Mouse (Mus musculus) layer of hippocampus, adult 2 months (tissue): ENCODE data around the gene Brwd1. TPM values are rescaled to one million over a fixed set of nuclear protein-coding genes. Genes with fewer than 3 reads are reported as not detected.
A peak's percentile ranks its signal among the peaks of the same experiment; 100 is the strongest.
"Not testable (repeated sequence)": the region's sequence is repeated elsewhere in the genome, so short reads cannot be mapped to it uniquely, and the experiment has no call there.

Experiments
- DNase-seq, 2 experiments: peaks; one replicate each; pipeline ENCODE4 v3.0.0; 2022; ENCODE audit warnings: low spot score in 2 of 2
- H3K27ac ChIP-seq: fragments of 200-600 bp; 2 replicates; pipeline ENCODE4 v1.8.1; 2022
- H3K4me3 ChIP-seq: fragments of 200-600 bp; 2 replicates; pipeline ENCODE4 v1.8.1; 2022; ENCODE audit warnings: mild to moderate bottlenecking
- CTCF ChIP-seq: fragments of 200-600 bp; conservative IDR thresholded peaks from 2 replicates; pipeline ENCODE4 v1.8.1; 2022; ENCODE audit warnings: antibody characterized with exemption, mild to moderate bottlenecking, moderate library complexity
- total RNA-seq, 2 experiments: library from RNA; stranded (reverse); gene quantifications; 2 replicates each; pipeline ENCODE4 v1.2.3; 2021

Brwd1 gene
- total RNA-seq, 2 experiments from 2014 or later, result 141 to 150 TPM

DNA sequence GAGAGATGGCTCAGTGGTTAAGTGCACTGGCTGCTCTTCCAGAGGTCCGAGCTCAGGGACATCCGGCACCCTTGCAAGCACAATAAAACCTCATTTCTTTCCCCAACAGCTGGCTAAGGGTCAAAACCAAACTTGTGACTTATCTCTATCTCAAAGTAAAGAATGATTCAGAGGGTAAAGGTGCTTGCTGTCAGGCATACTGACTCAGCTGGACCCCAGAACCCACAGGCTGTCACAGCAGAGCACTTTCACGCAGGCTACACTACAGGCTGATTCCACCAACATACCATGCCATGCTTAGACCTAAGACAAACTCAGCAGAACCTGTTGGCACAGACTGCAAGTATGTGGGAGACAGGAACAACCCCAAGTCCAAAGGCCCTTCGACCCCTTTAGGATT, 41.6 kb downstream of the Brwd1 start:
- no peak for DNase-seq
- Histone ChIP-seq H3K27ac (no peak overlapping the region), H3K4me3 (no peak overlapping the region)
- TF ChIP-seq CTCF, result no peak

DNA sequence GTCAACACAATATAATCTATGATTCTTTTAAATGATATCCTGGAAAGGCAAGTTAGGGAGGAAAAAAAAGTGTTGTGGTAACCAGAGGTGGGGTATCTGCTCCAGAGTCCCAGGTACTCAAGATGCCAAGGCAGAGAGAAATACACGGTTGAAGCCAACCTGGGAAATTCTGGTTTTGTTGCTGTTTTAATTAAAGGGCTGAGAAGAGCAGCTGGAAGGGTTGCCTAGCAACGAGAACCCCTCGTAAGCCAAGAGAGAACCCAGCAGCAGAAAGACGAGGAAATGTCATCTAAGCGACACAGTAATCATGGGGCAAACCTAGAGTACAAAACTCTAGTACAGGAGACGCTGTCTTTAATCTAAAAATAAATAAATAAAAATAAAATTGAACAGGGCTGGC, 42.8 kb downstream of the Brwd1 start:
- DNase-seq, result no peak
- Histone ChIP-seq H3K27ac (no peak overlapping the region), H3K4me3 (no peak overlapping the region)
- TF ChIP-seq CTCF, result no peak

DNA sequence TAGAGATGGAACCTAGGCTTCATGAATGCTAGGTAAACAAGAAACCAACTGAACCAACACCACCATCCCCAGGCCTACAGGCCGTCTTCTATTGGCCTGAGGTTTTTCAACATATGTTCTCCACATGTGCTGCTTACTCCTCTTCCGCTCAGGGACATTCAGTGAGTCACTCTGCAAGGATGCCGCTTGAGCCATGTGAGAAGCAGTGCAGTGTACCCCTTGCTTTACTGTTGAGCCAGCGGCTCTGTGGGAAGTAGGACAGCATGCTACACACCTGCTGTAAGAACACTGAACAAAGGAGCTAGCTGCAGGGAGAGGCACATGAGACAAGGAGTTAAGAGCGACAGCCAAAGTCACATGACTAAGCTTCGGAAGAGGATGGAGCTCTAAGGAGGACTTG, 47.9 kb downstream of the Brwd1 start:
- peak in 1 of 2 experiments; percentile 2 for DNase-seq
- H3K4me3 ChIP-seq, result no peak overlapping the region
- 0 out of 2 replicates have a peak overlapping the region, but pooled peaks have one; percentile 23 for H3K27ac ChIP-seq
- TF ChIP-seq CTCF, result no peak

DNA sequence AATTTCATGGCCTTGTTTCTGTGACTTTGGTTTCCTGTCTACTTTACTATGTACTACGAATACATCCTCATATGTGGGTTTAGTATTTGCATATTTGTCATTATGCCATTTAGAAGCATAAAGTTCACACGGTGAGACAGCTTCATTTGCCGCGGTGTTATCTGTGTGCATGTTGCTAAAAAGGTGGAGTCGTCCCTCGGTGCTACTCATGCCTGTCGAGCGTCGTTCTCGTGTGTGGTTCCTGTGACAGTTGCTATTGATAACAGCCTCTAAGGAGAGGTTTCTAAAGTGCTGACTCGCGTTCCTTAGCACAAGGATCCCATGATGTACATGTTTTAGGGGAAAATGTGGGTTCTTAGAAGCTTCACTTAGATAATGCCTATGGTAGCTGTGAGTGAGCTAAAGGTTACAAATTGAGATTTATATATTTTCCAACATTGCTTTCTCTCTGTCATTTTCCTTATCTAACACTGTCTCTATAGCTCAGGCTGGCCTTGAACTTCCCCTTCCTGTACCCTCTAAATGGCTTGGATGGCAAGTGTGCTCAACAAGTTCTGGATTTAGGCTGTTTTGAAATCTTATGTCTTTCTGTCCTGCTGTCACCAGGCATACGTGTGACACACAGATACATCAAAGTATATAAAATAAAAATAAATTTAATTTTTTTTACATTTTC, 49.8 kb downstream of the Brwd1 start:
- Histone ChIP-seq H3K4me3 (no peak overlapping the region), H3K27ac (no peak overlapping the region)
- no peak for TF ChIP-seq CTCF
- DNase-seq, result no peak

DNA sequence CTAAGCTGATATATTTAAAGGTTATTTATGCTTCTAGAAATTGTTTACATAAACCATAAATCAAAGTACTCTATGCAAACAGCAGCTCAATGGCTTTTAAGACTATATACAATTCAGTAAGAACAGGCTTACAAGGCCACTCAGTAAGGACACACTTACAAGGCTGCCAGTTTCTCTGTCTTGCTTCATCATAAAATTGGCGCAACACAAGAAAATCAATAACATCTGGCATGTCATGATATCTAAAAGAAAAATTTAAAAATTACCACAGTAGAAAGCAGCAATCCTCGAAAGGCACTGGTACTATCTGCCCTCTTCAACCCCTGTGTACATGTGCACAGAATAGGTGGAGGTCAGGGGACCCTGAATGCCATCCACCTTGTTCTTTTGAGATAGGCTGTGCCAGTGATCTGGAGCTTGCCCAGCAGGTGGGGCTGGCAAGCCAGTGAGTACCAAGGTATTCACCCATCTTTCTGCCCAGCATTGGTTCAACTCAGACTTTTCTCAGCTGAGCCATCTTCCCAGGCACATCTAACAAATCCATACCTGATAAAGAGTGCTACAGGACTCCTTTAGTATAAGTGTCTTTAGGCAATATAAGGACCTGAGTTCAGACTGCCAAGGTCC, 51.7 kb downstream of the Brwd1 start:
- Histone ChIP-seq H3K27ac (no peak overlapping the region), H3K4me3 (no peak overlapping the region)
- DNase-seq, result no peak
- peak; percentile 62 for TF ChIP-seq CTCF

DNA sequence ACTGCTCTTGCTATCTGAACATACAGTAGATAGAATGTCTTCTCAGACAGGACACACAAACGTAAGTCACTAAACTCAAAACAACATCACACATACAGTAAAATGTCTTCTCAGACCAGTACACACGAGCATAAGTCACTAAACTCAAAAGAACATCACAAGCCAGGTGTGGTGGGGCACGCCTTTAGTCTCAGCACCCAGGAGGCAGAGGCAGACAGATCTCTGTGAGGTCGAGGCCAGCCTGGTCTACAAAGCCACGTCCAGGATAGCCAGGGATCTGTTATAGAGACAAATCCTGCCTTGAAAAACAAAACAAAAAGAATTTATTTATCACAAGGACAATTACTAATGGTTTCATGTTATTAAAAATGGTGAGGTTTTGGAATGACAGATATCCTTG, 56.1 kb downstream of the Brwd1 start:
- H3K27ac ChIP-seq, result no peak overlapping the region
- H3K4me3 ChIP-seq, result no peak overlapping the region
- no peak for DNase-seq
- TF ChIP-seq CTCF, result no peak

DNA sequence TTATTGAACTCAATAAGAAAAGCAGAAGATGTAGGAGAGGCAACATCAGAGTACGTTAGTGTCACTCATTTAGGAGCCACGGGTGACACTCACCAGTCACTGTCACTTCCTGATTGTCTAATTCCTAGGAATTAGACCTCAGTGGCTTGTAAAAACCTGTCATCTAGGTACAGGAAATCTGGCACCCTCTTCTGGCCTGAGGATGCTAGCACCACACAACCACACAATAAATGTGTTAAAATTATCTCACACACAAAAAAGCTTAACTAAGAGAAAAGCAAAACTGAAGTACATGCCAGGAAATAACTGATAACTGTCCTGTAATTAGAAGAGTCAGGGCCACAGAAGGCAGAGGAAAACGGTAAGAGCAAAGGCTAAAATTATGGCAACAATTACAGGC, 57.1 kb downstream of the Brwd1 start:
- no peak for DNase-seq
- Histone ChIP-seq H3K4me3 (no peak overlapping the region), H3K27ac (no peak overlapping the region)
- TF ChIP-seq CTCF, result peak; percentile 46

DNA sequence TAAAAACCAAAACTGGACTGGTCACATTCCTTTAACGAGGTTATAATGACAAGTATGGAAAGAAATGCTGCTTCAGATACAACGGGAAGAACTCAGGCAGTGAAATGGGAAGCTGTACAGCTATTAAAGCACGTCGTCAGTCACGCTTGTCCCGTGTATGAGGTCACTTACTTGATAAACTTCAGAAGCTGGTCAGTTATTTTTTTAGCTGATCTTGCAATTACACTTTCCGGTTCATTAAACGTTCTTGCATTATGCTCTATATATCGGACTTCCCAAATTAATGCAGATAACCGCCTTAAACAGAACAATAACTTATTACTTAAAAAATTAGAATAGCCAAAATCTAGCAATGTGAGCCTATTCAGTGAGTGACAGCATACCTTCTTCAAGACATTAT, 61.3 kb downstream of the Brwd1 start:
- Histone ChIP-seq H3K27ac (no peak overlapping the region), H3K4me3 (no peak overlapping the region)
- DNase-seq, result no peak
- no peak for TF ChIP-seq CTCF

DNA sequence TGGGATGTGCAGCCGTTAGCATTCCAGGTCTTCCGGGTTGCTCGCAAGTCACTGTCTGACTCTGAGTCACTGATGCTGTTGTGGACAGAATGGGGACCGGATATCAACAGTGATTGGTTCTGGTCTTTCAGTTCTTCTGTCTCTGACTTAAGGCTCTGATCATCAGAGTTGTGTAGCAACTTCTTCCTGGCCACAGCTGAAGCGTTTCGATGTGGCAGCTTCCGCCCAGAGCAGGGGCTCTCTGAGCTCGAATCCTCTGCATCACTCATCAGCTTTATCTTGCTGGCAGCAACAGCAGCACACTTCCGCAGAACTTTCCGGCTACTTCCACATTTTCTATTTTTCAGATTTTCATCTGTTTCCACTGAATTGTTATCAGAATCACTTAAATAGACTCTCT, 73.2 kb downstream of the Brwd1 start:
- not testable (repeated sequence) for DNase-seq

DNA sequence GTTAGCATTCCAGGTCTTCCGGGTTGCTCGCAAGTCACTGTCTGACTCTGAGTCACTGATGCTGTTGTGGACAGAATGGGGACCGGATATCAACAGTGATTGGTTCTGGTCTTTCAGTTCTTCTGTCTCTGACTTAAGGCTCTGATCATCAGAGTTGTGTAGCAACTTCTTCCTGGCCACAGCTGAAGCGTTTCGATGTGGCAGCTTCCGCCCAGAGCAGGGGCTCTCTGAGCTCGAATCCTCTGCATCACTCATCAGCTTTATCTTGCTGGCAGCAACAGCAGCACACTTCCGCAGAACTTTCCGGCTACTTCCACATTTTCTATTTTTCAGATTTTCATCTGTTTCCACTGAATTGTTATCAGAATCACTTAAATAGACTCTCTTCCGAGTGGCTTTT, 78.0 kb downstream of the Brwd1 start:
- not testable (repeated sequence) for DNase-seq, H3K27ac ChIP-seq, H3K4me3 ChIP-seq

More for the DNA sequence above, 73.2 kb downstream of the Brwd1 start:
- H3K27ac ChIP-seq, H3K4me3 ChIP-seq: not testable (repeated sequence)

DNA sequence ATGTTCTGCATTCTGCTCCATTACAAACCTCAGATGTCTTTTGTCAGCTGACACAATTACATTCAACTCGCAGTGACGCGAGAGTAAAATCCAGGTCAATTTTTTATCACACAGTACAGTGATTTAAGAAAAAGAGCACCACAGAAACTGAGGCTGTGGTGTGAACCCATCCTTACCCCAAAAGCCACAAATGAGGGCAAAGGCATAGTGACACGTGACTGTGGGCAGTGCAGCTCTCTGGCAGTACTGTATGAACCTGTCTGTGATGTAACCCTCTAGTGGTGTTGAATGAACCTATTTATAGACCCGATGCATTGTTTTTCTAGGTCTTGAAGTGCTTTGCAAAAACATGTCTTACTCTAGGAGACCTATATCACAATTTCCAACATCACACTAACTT, 83.0 kb downstream of the Brwd1 start:
- DNase-seq, result no peak
- TF ChIP-seq CTCF, result no peak
- H3K27ac ChIP-seq, result no peak overlapping the region
- H3K4me3 ChIP-seq, result no peak overlapping the region

DNA sequence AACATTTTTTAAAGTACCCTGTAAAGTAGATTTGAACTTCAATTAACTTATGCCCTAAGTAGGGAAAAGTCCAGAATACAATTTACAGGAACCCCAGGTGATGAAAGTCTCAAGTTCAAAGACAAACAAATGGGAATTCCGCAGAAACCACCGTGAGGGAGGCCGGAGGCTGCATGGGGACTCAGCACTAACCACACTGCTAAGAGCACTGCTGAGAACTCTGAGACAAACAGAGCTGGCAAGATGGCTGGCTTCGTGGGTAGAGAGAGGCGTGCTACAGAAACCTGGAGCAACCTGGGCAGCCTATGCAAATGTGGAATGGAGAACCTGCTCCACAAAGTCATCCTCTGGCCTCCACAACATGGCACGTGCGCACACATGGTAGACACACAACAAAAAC, 86.2 kb downstream of the Brwd1 start:
- no peak for DNase-seq
- no peak for TF ChIP-seq CTCF

DNA sequence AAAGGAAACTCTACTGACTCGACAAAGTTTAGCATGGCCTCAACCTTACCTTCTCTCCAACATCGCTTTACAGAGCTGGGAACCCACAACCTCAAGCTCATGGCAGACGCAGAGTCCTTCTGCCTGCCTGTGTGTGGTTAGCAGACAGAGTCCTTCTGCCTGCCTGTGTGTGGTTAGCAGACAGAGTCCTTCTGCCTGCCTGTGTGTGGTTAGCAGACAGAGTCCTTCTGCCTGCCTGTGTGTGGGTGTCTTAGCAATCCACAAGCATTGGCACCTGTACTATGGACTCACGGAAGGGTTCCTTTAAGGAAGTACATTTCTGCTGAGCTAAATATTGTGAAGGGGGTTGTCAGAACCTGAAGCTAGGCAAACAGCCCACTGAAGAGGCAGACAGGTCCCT, 87.8 kb downstream of the Brwd1 start:
- H3K4me3 ChIP-seq, result not testable (repeated sequence)
- peak overlapping the region; percentile 69; the same call in 1 of the 2 replicates for H3K27ac ChIP-seq
- peak; percentile 25 to 32 for DNase-seq

More for the DNA sequence above, 86.2 kb downstream of the Brwd1 start:
- Histone ChIP-seq H3K4me3 (no peak overlapping the region), H3K27ac (no peak overlapping the region)

DNA sequence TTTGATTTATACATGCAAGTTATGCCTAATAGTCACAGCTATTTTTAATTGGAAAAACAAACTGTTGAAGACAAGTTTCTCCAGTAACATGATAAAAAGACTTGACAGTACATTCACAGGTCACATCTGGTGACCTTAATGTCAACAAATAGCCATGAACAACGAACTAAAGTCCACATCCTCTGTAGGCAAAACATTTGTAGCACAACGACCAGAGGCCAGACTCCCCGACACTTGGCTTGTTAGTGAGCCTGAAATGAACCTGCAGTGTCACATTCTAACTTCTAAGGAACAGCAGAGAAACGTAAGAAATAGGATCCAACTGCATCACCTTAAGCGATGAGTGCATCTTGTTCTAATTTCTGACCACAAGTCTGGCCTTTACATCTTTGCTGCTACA, 89.7 kb downstream of the Brwd1 start:
- Histone ChIP-seq H3K4me3 (no peak overlapping the region), H3K27ac (no peak overlapping the region)
- TF ChIP-seq CTCF, result no peak
- no peak for DNase-seq
